Mouse (Mus musculus): ENCODE results near the gene Icam1. TPM values are rescaled to one million over a fixed set of nuclear protein-coding genes. Genes with fewer than 3 reads are reported as not detected.

The Icam1 gene
- polyA plus RNA-seq, 1 experiment, result 25.9 TPM

GRCm38 (mm10) chr9:20975431-20976215, 40.2 kb upstream of the Icam1 start:
- Histone ChIP-seq H3K4me1 (ENCODE audit: control insufficient read depth, insufficient read depth, low read length) (no peaks in the 10 kb centered on the region), H3K27ac (ENCODE audit: insufficient read depth, low read depth, low read length) (no peak overlapping the region), H3K36me3 (ENCODE audit: control insufficient read depth, insufficient read depth, low read length) (no peaks in the 10 kb centered on the region), H3K4me3 (ENCODE audit: insufficient read depth, low read depth, low read length) (peak overlapping the region; percentile 66), H3K27me3 (replicated peaks; ENCODE audit: control insufficient read depth, insufficient read depth, low read length) (no peaks in the 10 kb centered on the region)
- no peak for TF ChIP-seq CTCF (conservative IDR thresholded peaks at IDR 0.05; ENCODE audit: insufficient read depth, insufficient read length, low read depth, low read length)
- TF ChIP-seq POLR2A (IDR thresholded peaks at IDR 0.05; ENCODE audit: low read depth, low read length), result no peak
- peak; percentile 38 for DNase-seq
- 6% methylated on average over 45 of the region's 45 CpGs for WGBS

GRCm38 (mm10) chr9:20976216-20976960, 39.4 kb upstream of the Icam1 start, which contains the start of gene S1pr2:
S1pr2 (minus strand) TSS chr9:20976781.
- H3K27ac ChIP-seq (ENCODE audit: insufficient read depth, low read depth, low read length), result 0 out of 2 replicates have a peak within 1 kb of the TSS, but pooled peaks have one; percentile 24
- DNase-seq, result peak; percentile 84
- H3K4me1 ChIP-seq (ENCODE audit: control insufficient read depth, insufficient read depth, low read length), result no peaks in the 10 kb centered on the region

GRCm38 (mm10) chr9:20976961-20977689, 38.7 kb upstream of the Icam1 start:
- WGBS, result 3% methylated on average over 4 of the region's 4 CpGs
- Histone ChIP-seq H3K4me1 (ENCODE audit: control insufficient read depth, insufficient read depth, low read length) (no peaks in the 10 kb centered on the region), H3K27me3 (replicated peaks; ENCODE audit: control insufficient read depth, insufficient read depth, low read length) (no peaks in the 10 kb centered on the region), H3K36me3 (ENCODE audit: control insufficient read depth, insufficient read depth, low read length) (no peaks in the 10 kb centered on the region), H3K4me3 (ENCODE audit: insufficient read depth, low read depth, low read length) (peak overlapping the region; percentile 66), H3K27ac (ENCODE audit: insufficient read depth, low read depth, low read length) (no peak overlapping the region)
- no peak for DNase-seq
- 0 out of 2 replicates have a peak, but pooled peaks have one; percentile 9 for TF ChIP-seq CTCF (conservative IDR thresholded peaks at IDR 0.05; ENCODE audit: insufficient read depth, insufficient read length, low read depth, low read length)
- no peak for TF ChIP-seq POLR2A (IDR thresholded peaks at IDR 0.05; ENCODE audit: low read depth, low read length)

More at GRCm38 (mm10) chr9:20976216-20976960, 39.4 kb upstream of the Icam1 start, which contains the start of gene S1pr2:
- Histone ChIP-seq H3K36me3 (ENCODE audit: control insufficient read depth, insufficient read depth, low read length) (no peaks in the 10 kb centered on the region), H3K27me3 (replicated peaks; ENCODE audit: control insufficient read depth, insufficient read depth, low read length) (no peaks in the 10 kb centered on the region), H3K4me3 (ENCODE audit: insufficient read depth, low read depth, low read length) (peak within 1 kb of the TSS; percentile 66)
- no peak for TF ChIP-seq POLR2A (IDR thresholded peaks at IDR 0.05; ENCODE audit: low read depth, low read length)
- no peak for TF ChIP-seq CTCF (conservative IDR thresholded peaks at IDR 0.05; ENCODE audit: insufficient read depth, insufficient read length, low read depth, low read length)
- under 1% methylated on average over 45 of the region's 47 CpGs for WGBS

- Histone ChIP-seq H3K27ac (ENCODE audit: insufficient read depth, low read depth, low read length) (no peak overlapping the region), H3K36me3 (ENCODE audit: control insufficient read depth, insufficient read depth, low read length) (no peaks in the 10 kb centered on the region), H3K4me3 (ENCODE audit: insufficient read depth, low read depth, low read length) (no peak overlapping the region), H3K27me3 (replicated peaks; ENCODE audit: control insufficient read depth, insufficient read depth, low read length) (no peaks in the 10 kb centered on the region), H3K4me1 (ENCODE audit: control insufficient read depth, insufficient read depth, low read length) (no peaks in the 10 kb centered on the region)
- 64% methylated on average over 10 of the region's 10 CpGs for WGBS
- TF ChIP-seq CTCF (conservative IDR thresholded peaks at IDR 0.05; ENCODE audit: insufficient read depth, insufficient read length, low read depth, low read length) (no peak), POLR2A (IDR thresholded peaks at IDR 0.05; ENCODE audit: low read depth, low read length) (no peak)
- no peak for DNase-seq
Observed at GRCm38 (mm10) chr9:20978409-20979095, 37.2 kb upstream of the Icam1 start.

- TF ChIP-seq CTCF (conservative IDR thresholded peaks at IDR 0.05; ENCODE audit: insufficient read depth, insufficient read length, low read depth, low read length), result no peak
- no peak for TF ChIP-seq POLR2A (IDR thresholded peaks at IDR 0.05; ENCODE audit: low read depth, low read length)
- no peak overlapping the region for H3K4me3 ChIP-seq (ENCODE audit: insufficient read depth, low read depth, low read length)
- H3K27ac ChIP-seq (ENCODE audit: insufficient read depth, low read depth, low read length), result no peak overlapping the region
- no peaks in the 10 kb centered on the region for H3K36me3 ChIP-seq (ENCODE audit: control insufficient read depth, insufficient read depth, low read length)
- DNase-seq, result no peak
- H3K4me1 ChIP-seq (ENCODE audit: control insufficient read depth, insufficient read depth, low read length), result no peaks in the 10 kb centered on the region
- 57% methylated on average over 5 of the region's 5 CpGs for WGBS
- no peaks in the 10 kb centered on the region for H3K27me3 ChIP-seq (replicated peaks; ENCODE audit: control insufficient read depth, insufficient read depth, low read length)
Observed at GRCm38 (mm10) chr9:20979181-20979580, 36.6 kb upstream of the Icam1 start.

- 90% methylated on average over 7 of the region's 7 CpGs for WGBS
- no peak overlapping the region for H3K4me3 ChIP-seq (ENCODE audit: insufficient read depth, low read depth, low read length)
- no peaks in the 10 kb centered on the region for H3K4me1 ChIP-seq (ENCODE audit: control insufficient read depth, insufficient read depth, low read length)
- H3K36me3 ChIP-seq (ENCODE audit: control insufficient read depth, insufficient read depth, low read length), result no peaks in the 10 kb centered on the region
- no peak for DNase-seq
- H3K27me3 ChIP-seq (replicated peaks; ENCODE audit: control insufficient read depth, insufficient read depth, low read length), result no peaks in the 10 kb centered on the region
- no peak overlapping the region for H3K27ac ChIP-seq (ENCODE audit: insufficient read depth, low read depth, low read length)
- TF ChIP-seq POLR2A (IDR thresholded peaks at IDR 0.05; ENCODE audit: low read depth, low read length) (no peak), CTCF (conservative IDR thresholded peaks at IDR 0.05; ENCODE audit: insufficient read depth, insufficient read length, low read depth, low read length) (no peak)
Observed at GRCm38 (mm10) chr9:20979769-20980168, 36.0 kb upstream of the Icam1 start.

Measured in kidney, adult 2 months (tissue).